Mouse (Mus musculus) hindlimb bud, embryonic 11.5 days (tissue): Measurements from ENCODE around the gene Med13l.

ENCODE experiments used
- DNase-seq: peaks from one replicate; pipeline ENCODE4 v3.0.0-alpha.2; 2012; ENCODE audit warnings: low read depth, low spot score; ENCODE audit errors: extremely low spot score

Gene Med13l

DNA sequence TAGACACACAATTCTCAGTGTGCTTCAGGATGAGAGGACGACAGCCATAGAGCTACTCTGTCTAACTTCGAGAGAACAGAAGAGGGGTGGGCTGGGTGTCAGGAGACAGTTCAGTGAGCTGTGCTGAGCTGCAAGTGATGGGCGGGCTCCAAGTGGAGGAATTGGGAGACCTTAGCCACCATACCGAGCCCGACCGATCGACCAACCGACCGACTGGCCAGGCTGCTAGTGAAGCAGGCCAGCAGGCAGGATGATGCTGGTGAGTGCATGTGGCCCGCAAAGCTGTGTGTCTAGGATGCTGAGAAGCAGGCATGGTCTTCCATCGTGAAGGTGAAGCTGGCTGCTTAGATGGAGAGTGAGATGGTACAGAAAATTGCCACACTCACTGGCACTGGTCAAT is 94.1 kb downstream of the Med13l start:
- DNase-seq: no peak

- no peak for DNase-seq
Observed at GRCm38 (mm10) chr5:118655025-118655424, 94.5 kb downstream of the Med13l start.

- no peak for DNase-seq
Observed at GRCm38 (mm10) chr5:118655428-118655827, 94.9 kb downstream of the Med13l start.

- no peak for DNase-seq
Observed at GRCm38 (mm10) chr5:118655966-118656365, 95.5 kb downstream of the Med13l start.

DNA sequence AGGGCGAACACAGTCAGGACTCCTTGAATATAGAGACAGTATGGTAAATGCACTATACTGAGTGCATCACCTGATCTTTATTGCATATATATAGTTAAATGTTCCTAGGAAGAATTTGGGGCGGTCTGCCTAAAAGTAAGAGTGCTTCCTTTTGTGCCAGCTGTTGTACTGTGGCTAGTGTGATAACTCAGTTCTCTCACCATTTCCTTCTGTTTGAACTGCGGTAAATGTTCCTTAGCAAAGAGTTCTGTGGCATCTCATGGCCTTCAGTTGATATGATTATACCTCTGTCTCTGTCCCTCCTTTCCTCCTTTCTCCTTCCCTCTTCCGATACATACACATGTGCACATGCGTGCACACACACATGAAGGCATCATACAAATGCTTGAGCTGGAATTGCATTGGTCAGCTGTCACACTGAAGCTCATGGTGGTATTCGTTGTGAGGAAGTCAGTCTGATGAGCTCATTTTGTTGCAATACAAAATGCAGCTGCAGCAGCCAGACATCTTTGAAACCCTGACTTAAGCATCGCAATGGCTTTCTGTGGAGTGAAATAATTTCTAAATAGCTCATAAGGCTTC is 97.9 kb downstream of the Med13l start:
- no peak for DNase-seq

DNA sequence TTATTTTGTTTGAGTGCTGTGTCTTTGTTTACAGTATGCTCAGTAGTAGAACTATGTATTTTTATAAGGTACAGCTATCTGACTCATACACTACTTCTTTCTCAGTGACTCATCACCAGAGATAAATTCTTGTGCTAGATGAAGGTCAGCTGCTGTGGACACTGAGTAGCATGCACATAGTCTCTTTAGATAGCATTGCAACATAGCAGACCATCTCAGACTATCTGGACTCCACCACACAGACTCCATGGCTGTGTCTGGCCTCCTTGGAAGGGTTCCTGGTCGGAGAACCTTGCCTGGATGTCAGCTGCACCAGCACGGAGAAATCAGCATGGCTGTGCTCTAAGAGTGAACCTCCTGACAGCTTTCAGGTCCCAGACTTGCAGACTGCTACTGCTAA is 99.2 kb downstream of the Med13l start:
- DNase-seq: no peak

GRCm38 (mm10) chr5:118661751-118662150 is 101.3 kb downstream of the Med13l start:
- DNase-seq: no peak

DNA sequence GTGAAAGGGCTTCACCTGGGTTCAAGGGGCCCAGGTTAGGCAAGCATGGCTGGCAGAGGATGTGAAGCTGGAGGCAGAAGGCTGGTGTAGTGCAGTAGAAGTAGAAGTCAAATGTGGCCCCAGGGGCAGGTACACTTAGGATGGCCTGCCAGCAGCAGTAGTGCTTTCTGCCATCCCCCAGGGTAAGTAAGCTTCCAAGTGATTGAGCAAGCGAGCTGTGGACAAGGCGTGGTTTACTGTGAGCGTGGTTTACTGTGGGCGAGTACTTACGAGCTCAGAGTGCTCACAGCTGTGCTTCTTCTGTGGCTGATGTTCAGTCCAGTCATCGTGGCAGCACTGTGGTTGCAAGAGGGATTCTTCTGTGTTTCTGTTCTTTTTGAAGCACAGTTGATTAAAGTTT is 103.5 kb downstream of the Med13l start:
- no peak for DNase-seq

DNA sequence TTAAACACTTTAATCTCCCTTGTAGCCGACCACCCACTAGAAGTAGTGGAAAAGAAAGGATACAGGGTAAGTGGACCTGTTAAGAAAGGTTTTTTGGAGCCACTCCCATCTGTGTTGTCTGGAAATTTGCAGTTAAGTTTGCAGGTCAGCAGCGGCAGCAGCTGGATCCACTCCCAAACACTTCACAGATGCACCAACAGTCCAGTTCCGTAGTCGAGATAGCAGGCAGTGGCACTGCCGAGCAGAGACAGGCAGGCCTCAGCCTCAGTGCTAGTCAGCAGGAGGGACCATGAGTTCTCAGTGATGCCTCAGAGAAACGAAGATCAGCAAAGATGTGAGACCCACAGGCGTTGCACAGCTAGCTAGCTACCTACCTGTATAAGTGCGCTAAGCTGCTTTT is 104.5 kb downstream of the Med13l start:
- DNase-seq: no peak

DNA sequence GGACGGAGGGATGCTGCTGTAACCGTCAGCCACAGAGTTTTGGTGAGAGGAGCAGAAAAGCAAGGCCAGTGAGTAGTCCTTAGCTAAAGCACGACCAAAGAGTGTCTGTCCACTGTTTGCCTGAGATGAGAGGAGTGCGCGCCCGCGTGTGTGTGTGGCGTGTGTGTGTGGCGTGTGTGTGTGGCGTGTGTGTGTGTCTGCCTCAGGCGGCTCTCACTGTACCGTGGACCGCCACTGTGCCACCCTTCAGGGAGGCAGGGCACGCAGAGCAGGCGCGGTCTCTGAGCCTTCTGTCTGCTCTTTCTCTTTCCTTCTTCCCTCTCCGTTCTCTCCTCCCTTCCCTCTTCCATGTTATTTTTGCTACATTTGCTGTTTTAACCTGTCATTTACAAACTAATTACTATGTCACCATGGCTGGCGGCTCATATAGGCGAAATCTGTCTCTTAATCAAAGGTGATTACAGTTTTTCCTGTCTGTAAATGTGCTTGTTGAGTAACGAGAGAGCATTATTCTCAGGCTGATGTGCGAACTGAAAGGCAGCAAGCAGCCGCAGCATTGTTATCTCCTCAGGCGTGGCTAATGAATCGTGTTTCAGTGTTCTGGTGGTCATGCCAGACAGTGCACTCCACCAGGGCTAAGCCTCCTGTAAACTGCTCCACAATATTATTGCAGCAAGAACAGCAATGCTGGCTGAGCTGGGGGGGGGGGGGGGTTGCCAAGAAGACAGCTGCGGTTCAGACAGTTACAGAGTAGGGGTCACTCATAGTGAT is 106.1 kb downstream of the Med13l start:
- DNase-seq: no peak

DNA sequence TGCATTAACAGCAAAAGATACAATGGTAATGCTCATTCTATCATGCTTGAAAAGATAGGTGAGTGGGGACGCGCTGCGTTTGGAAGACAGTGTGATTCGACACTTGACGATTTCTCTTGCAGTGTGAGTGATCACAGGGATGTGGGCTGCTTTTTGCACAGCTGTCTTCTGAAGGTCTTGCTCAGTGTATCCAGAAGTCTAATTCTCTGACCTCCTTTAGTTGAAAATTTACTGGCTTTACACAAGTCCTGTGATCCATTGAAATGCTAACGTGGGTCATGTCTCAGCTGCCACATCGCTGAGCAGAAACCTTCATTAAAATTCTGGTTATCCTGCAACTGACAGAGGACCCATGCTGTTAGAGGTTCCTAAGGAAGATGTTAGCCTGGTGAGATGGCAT is 107.4 kb downstream of the Med13l start:
- no peak for DNase-seq

DNA sequence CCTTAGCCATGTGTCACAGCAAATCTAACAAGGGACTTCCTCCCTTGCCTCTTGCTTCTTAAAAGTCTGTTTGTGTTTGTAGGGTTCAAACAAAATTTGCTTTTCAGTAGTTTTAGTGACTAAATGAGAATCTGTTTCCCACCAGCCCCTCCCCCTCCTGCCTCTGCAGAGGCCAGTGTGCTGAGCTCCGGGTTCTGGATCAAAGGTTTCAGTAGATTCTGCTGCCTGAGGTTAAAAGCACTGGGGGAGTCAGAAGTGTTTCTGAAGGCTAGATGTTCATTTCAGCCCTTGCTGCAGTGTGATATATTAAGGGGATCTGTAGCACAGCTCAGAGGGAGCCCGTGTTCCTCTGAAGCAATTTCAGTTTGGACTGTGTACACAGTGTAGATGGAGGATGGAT is 108.5 kb downstream of the Med13l start:
- DNase-seq: no peak

DNA sequence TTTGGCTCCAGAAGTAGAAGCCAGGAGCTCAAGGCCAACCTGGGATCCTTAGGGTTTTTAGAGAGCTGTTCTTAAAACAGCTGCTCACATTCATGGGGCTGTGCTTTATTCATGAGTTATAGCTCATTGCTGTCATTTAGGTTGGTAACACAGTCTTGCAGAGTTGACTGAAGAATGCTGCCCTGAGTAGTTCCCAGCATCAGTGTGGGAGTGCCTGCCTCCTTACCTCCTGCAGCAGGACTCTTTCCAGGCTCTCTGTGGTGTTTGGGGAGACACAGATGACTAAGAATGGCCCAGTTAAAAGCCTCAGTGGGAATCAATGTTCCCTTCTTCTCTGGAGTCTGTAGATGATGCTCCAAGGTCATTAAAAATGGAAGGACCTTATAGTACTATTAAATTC is 111.6 kb downstream of the Med13l start:
- no peak for DNase-seq

DNA sequence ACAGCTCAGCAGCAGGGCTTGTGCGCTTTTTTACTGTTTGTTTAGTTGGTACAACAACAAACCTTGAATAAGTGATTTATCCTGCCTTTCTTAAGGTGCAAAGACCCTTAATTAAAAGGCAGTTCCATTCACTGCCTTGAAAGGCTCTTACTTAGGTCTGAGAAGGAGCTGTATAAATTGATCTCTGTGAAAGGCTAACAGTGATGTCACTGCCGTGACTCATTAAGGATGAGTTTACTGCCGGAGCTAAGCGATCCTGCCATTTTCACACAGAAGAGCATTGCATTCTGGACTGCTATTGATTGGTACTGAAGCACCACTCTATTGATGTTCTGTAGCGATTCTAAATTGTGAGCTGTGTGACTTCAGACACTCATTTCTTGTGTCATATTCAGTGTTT is 113.4 kb downstream of the Med13l start:
- DNase-seq: no peak

GRCm38 (mm10) chr5:118674321-118674720 is 113.8 kb downstream of the Med13l start:
- no peak for DNase-seq

DNA sequence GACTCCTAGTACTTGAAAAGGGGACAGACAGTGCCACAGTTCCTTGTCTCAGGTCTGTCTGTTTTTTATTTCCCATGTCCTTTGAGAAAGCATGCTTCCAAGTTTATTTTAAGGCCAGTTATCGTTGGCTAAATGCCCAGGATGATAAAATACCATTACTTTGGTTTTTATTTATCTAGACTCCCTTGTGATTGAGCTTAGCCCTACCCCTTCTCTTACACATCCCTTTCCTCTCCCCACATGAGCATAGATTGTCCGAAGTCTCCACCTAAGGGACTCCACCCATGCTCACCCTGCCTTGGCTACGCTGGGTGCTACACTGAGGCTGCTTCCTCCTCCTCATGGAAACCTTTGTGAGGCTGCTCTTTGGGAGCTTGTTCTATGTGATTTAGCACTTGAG is 115.2 kb downstream of the Med13l start:
- no peak for DNase-seq

DNA sequence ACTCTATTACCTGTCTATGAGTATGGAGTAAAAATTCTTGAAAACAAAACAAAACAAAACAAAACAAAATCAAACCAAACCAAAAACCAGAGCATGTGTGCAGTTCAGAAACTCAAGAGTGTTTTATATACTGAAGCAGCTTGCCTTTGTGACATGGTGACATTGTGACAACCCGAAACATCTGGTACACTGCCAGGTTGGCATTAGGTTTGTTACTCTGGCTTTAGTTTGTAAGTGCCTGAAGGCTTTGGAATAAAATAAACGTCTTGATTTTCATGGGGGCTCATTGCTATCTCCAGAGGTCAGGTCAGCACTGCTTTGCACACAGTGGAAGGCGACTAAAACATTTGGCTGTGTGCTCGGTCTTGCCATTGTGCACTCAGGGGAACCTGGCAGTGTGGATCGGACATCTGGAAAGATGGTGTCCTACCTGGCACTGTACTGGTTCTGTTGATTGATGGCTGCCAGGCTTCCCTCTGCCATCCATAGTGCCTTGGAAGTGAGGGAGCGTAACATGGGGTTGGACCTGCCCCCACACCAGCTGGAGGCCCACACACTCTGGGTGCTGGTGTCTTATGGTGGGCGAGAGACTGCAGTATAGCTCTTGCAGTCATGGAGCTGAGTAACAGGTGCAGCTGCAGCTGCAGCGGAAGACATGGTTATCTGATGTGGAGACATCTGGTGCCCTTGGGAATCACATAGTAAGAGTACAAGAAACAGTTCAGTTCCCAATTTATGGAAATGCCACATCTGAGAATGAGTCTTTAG is 115.9 kb downstream of the Med13l start:
- no peak for DNase-seq

- no peak for DNase-seq
Observed at GRCm38 (mm10) chr5:118679283-118679835, 118.9 kb downstream of the Med13l start.

GRCm38 (mm10) chr5:118680853-118681252 is 120.4 kb downstream of the Med13l start:
- no peak for DNase-seq

DNA sequence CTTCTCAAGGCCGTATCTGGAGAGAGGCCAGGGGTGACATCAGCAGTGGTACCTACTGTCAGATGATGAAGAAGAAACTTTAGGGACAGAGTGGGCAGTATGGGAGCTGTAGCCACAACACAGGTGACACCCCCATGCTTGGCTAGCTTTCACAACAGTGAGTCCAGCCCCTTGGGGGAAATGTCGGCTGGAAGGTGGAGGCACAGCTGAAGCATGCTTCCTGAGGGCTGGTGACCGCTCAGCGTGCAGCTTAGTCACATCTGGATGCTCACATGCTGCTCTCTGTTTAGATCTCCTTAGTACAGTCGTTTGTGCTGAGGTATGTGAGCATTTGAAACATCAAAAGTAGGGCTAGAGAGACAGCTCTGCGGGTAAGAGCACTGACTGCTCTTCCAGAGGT is 121.5 kb downstream of the Med13l start:
- no peak for DNase-seq

GRCm38 (mm10) chr5:118685145-118685544 is 124.7 kb downstream of the Med13l start:
- no peak for DNase-seq

DNA sequence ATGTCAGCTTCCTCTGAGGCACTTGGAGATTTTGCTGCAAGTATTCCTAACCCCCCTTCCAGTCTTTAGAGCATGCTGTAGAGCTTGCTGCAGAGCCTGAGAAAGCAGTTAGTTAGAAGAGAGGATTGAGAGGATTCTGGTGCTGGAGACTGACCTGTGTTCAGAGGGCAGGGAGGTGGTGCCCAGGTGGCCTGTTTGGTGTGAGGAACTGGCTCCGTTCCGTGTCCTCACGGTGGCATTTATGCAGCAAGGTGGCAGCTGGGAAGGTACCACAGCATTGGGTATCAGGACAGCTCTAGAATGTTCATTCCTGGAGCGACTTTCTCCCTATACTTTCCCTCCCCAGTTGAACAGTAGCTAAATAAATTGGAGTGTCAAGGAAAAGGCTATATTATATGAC is 125.5 kb downstream of the Med13l start:
- no peak for DNase-seq
